Mouse (Mus musculus): ENCODE data around the gene Sos2. TPM values are rescaled to one million over a fixed set of nuclear protein-coding genes. Genes with fewer than 3 reads are reported as not detected.
"Not testable (repeated sequence)": the region's sequence is repeated elsewhere in the genome, so short reads cannot be mapped to it uniquely, and the experiment has no call there.

Gene Sos2
- total RNA-seq, 2 experiments from 2014 or later = 28.0 to 32.0 TPM

- DNase-seq (ENCODE audit: extremely low spot score in 1 of 2, low spot score in 1 of 2) = no peak
Measured at GRCm38 (mm10) chr12:69676157-69676556, 5.5 kb downstream of the Sos2 start.

DNA sequence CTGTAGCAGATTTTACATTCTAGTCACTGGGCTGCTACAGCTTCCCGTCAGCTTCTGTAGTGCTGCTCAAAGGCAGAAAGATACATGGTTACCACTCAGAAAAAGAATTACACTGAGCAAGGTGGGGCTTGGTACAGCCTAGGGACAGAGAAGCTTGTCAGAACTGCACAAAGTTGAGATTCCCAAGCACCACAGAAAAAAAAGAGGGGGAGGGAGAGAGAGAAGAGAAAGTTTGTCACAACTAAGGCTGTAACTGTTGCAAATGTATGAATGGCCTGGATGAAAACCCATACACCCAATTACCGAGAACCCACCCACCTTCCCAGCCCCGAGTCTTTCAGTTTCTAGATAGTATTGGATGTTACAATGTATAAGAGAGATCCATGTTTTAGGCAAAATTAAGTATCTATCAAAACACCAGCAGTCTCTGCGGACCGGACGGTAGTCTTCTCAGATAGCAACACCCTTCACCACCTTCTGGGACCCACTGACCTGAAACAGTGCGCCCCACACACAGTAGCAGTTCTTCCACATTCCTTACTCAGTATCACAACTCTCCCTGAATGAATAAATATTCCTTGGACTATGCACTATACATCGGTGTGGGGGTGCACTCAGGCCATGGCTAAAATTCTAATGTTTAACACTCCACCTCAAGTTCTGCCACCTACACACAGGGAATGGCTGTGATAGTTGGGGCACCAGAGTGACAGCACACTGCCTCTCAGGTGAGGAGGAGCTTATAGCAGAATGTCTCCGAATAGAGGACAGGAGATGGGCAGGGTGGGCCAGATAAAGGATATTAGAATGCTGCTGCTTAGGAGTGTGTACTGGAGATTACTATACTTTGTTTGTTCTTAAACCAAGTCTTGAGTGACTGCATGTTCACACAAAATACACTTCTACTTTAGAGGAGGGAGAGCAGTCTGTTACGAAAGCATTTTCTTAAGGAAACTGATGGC is 6.8 kb downstream of the Sos2 start:
- DNase-seq (ENCODE audit: extremely low spot score in 1 of 2, low spot score in 1 of 2) = no peak

DNA sequence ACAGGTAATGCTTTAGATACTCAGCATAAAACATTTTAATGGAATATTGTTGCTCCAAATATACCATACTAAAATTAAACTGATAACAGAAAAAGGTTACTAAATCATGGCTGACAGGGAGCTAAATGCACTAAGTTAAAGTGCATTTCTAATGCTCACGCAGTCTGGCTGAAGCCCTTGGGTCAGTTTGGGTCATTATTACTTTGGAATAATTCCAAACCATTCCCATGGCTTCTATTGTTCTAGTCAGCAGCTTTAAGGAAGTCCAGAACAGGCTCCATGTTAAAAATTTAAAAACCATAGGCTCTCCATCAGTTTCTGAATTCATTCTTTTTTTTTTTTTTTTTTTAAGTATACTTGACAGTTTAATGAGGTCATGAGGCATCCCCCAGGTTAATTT is 7.5 kb downstream of the Sos2 start:
- no peak for DNase-seq (ENCODE audit: extremely low spot score in 1 of 2, low spot score in 1 of 2)

- no peak for DNase-seq (ENCODE audit: extremely low spot score in 1 of 2, low spot score in 1 of 2)
Measured at GRCm38 (mm10) chr12:69666721-69667120, 14.9 kb downstream of the Sos2 start.

DNA sequence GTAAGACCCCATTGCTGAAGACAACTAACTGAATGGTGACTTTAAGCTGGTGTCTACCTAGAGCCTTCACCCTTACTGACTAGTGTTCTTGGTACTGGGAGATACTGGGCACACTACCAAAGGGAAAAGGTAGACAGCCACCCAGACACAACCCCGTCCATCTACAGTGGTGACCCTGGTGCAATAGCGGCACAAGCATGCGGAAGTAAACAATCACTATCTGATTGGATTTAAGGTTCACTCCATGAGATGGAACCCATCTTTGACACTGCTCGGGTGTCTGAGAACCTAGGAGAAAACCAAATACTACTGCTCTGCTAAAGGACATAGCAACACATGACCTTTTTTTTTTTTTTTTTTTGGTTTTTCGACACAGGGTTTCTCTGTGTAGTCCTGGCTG is 20.0 kb downstream of the Sos2 start:
- DNase-seq (ENCODE audit: extremely low spot score in 1 of 2, low spot score in 1 of 2) = no peak

GRCm38 (mm10) chr12:69653973-69654372 is 27.7 kb downstream of the Sos2 start:
- DNase-seq (ENCODE audit: extremely low spot score in 1 of 2, low spot score in 1 of 2) = not testable (repeated sequence)

- no peak for DNase-seq (ENCODE audit: extremely low spot score in 1 of 2, low spot score in 1 of 2)
Measured at GRCm38 (mm10) chr12:69649511-69649910, 32.1 kb downstream of the Sos2 start.

DNA sequence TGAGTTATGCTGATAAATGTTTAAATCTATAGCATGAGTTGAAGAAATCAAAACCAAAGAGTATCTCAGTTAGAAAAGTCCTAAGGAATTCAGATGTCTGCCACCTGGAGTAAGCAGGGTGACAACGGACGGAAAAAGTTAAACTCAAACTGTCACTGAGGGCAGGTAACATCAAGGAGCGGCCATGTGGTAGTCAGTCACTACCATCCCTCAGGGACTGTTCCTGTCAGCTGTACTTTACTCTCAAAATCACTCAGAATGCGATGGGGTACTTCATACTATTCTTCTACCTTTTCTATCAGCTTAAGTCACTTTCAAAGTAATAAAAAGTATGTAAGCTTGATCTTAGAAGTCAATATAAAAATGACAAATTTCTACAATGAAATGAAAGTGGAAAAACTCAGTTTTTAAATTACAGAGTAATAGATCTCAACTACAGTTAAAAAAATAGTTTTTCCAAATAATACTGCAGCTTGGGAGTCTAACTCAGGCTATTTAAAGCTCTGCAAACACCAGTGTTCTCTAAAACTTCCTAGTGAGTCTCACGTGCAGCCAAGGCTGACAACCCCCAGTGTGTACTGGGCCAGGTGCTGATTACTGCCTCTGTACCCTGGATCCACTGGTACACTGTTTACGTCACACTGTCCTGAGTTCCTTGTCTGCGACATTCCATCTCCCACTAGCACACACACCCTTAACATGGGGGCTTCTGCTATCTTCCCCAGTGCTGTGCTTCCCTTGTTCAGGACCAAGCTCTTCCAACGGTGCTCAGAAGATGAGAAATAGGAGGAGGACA is 35.6 kb downstream of the Sos2 start:
- DNase-seq (ENCODE audit: extremely low spot score in 1 of 2, low spot score in 1 of 2) = no peak

GRCm38 (mm10) chr12:69644877-69645276 is 36.8 kb downstream of the Sos2 start:
- peak in 1 of 2 experiments; percentile 45 for DNase-seq (ENCODE audit: extremely low spot score in 1 of 2, low spot score in 1 of 2)

GRCm38 (mm10) chr12:69642877-69643276 is 38.8 kb downstream of the Sos2 start:
- DNase-seq (ENCODE audit: extremely low spot score in 1 of 2, low spot score in 1 of 2) = no peak

- DNase-seq (ENCODE audit: extremely low spot score in 1 of 2, low spot score in 1 of 2) = no peak
Measured at GRCm38 (mm10) chr12:69634761-69635160, 46.9 kb downstream of the Sos2 start.

- DNase-seq (ENCODE audit: extremely low spot score in 1 of 2, low spot score in 1 of 2) = not testable (repeated sequence)
Measured at GRCm38 (mm10) chr12:69618590-69618989, 63.1 kb downstream of the Sos2 start.

- no peak for DNase-seq (ENCODE audit: extremely low spot score in 1 of 2, low spot score in 1 of 2)
Measured at GRCm38 (mm10) chr12:69604367-69604766, 77.3 kb downstream of the Sos2 start.

DNA sequence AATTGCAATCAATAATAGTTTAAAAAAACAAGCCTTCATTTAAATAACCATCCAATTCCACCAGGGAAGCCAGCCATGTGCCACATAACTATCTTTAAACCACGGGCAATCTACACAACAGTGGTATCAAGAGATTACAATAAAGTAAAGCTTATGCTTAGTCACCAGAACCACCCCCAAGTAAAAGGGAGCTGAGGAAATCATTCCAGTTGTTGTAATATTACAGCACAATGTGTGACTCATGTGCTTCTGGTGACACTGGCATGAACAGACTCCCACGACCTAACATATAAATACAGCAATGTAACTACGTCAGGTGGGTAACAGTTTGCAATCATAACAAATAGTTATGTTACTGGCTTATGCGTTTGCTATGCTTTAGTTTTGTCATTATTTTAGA is 84.2 kb downstream of the Sos2 start:
- no peak for DNase-seq (ENCODE audit: extremely low spot score in 1 of 2, low spot score in 1 of 2)

DNA sequence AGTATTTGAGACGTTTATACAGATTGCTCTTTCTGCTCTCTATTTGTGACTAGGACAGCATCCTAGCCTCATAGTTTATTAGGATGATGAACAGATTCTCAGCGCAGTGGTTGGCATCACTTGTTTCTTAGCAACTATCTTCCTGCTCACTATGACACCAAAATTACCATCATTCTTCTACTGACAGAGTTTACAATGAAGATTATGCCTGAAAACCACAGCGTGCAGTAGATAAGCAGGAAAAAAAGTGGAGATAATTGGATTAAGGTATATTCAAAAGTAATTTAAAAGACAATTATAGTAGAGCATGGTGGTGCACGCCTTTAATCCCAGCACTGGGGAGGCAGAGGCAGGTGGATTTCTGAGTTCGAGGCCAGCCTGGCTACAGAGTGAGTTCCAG is 88.5 kb downstream of the Sos2 start:
- DNase-seq (ENCODE audit: extremely low spot score in 1 of 2, low spot score in 1 of 2) = no peak

DNA sequence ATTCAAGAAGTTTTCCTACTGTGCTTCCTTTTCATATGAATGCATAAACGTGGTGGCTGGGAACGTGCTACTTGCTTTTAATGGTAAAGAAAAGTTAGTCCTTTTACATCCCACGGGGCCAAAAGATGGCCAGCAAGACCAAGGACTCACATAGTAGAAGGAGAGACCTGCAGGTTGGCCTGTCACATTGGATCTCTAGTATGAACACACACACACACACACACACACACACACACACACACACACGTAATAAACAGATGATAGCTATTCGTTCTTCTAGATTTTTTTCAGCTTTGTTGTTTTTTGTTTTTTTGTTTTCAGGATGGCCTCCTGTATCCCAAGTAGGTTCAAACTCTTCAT is 98.4 kb downstream of the Sos2 start:
- no peak for DNase-seq (ENCODE audit: extremely low spot score in 1 of 2, low spot score in 1 of 2)

- peak; percentile 79 to 87 for DNase-seq (ENCODE audit: extremely low spot score in 1 of 2, low spot score in 1 of 2)
Measured at GRCm38 (mm10) chr12:69582613-69583269, 98.9 kb downstream of the Sos2 start, which contains the start of gene Vcpkmt. Vcpkmt (minus strand) TSS chr12:69583028.

- DNase-seq (ENCODE audit: extremely low spot score in 1 of 2, low spot score in 1 of 2) = no peak
Measured at GRCm38 (mm10) chr12:69582216-69582612, 99.4 kb downstream of the Sos2 start.

DNA sequence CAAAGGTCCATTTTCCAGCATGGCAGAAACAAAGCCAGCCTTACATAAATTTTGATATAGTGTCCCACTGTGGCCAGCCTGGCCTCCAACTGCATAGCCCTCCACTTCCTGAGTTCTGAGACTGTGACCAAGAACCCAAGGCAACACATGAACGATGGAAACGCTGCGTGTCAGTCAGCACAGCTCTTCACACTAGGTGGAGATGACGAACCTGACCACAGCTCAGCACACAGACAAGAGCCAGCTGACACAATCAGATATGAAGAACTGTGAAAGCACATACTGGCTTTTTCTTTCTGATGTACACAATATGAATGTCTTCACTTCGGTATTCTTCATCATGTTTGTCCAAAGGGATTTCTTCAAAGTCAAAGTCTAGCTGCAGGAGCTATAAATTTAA is 102.0 kb downstream of the Sos2 start:
- no peak for DNase-seq (ENCODE audit: extremely low spot score in 1 of 2, low spot score in 1 of 2)

DNA sequence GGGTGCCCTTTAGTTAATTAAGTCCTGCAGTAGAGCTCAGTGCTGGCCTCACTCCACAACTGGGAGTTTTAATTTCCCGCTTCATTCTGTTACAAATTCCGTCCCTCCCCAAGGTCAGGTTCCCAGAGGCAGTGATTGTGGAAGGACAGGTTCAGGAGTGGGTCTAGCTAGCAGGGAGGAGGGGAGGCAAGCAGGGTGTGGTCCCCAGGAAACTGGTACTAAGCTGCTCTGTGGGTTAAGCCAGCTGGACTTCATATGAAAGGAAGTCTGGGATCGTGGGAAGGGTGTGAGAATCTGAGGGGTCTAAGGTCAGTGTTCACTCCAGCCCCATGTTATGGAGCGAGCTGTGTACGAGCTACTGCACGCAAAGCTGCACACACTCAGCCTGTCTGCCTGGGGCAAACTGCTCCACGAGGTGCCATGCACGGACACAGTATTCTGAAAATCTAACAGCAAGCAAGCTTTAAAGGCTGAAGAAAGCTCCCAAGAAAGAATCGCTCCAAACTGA is 105.5 kb downstream of the Sos2 start:
- DNase-seq (ENCODE audit: extremely low spot score in 1 of 2, low spot score in 1 of 2) = no peak
